Mouse (Mus musculus) lung, embryonic 14.5 days (tissue): ENCODE measurements around the gene Rad21l. TPM values are rescaled to one million over a fixed set of nuclear protein-coding genes. Genes with fewer than 3 reads are reported as not detected.
"Not testable (repeated sequence)": the region's sequence is repeated elsewhere in the genome, so short reads cannot be mapped to it uniquely, and the experiment has no call there.

Experiments
- ATAC-seq: fragments of 200-750 bp; cut with Nextera tagmentation; 2 replicates; pipeline ENCODE4 v1.8.0; 2017; ENCODE audit warnings: mild to moderate bottlenecking, moderate TSS enrichment, moderate library complexity; ENCODE audit not compliant: insufficient read depth
- DNase-seq: peaks from one replicate; pipeline ENCODE4 v3.0.0-alpha.2; 2015
- H3K27ac ChIP-seq: fragments of 300-500 bp; sonication (generic); 2 replicates; pipeline ENCODE4 v1.5.1; 2014; ENCODE audit warnings: low read depth, mild to moderate bottlenecking, moderate library complexity
- H3K27me3 ChIP-seq: fragments of 300-500 bp; sonication (generic); 2 replicates; pipeline ENCODE4 v1.6.1; 2014; ENCODE audit warnings: low read length, control low read depth; ENCODE audit not compliant: insufficient read depth
- H3K36me3 ChIP-seq: fragments of 300-500 bp; sonication (generic); 2 replicates; pipeline ENCODE4 v1.6.1; 2014; ENCODE audit warnings: control low read depth; ENCODE audit not compliant: insufficient read depth
- H3K4me1 ChIP-seq: fragments of 300-500 bp; sonication (generic); 2 replicates; pipeline ENCODE4 v1.6.1; 2014; ENCODE audit warnings: antibody characterized with exemption, control low read depth; ENCODE audit not compliant: insufficient read depth
- H3K4me2 ChIP-seq: fragments of 300-500 bp; sonication (generic); 2 replicates; pipeline ENCODE4 v1.6.1; 2014; ENCODE audit warnings: mild to moderate bottlenecking
- H3K4me3 ChIP-seq: fragments of 300-500 bp; sonication (generic); 2 replicates; pipeline ENCODE4 v1.5.1; 2014; ENCODE audit warnings: low read depth, low read length
- H3K9ac ChIP-seq: fragments of 300-500 bp; sonication (generic); 2 replicates; pipeline ENCODE4 v1.6.1; 2014
- H3K9me3 ChIP-seq: fragments of 300-500 bp; sonication (generic); 2 replicates; pipeline ENCODE4 v1.6.1; 2016; ENCODE audit warnings: low read depth, low read length, control low read depth
- CTCF ChIP-seq: IDR thresholded peaks from 2 replicates; pipeline ENCODE4 v1.5.1; 2016; ENCODE audit warnings: antibody characterized with exemption, low read depth
- WGBS: fragments of 180-500 bp; shearing (Covaris S2); extraction: QIAGEN DNeasy Blood & Tissue Kit; methylation state at CpG from one replicate; pipeline ENCODE4 v1.1.7; 2014; 5-methylcytosine and 5-hydroxymethylcytosine counted together
- polyA plus RNA-seq: library from polyadenylated mRNA; unstranded; fragments of >200 nt; fragmentation: Nextera tagmentation; extraction: Ambion mirVana; gene quantifications from 2 replicates; pipeline ENCODE4 v1.2.1, GENCODE M21; 2014

Rad21l gene
- polyA plus RNA-seq, 1 experiment from 2014 or later: not detected

DNA sequence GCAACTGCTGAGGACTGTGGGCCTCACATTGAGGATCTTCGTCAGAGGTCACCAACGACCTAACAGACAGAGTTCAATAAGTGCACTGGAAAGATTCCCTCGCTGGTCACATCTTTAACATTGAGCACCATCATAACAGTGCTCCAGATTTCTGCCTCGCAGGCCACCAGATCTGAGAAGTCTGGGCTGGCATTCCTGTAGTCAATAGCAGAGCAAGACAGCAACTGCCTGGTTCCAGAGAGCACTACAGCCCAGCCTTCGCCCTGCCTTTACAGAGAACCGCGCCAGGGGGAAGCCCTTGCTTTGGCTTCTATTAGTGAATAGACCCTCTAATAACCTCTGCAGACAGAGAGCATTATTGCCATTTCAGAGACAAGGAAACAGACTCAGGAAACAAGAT is 42.0 kb downstream of the Rad21l start:
- ATAC-seq (no peak), DNase-seq (no peak)
- no peaks in the 10 kb centered on the region for H3K36me3 ChIP-seq
- H3K4me3 ChIP-seq: no peak overlapping the region
- no peak overlapping the region for H3K4me2 ChIP-seq
- 84% methylated on average over 7 of the region's 7 CpGs for WGBS
- H3K27ac ChIP-seq: no peak overlapping the region
- no peaks in the 10 kb centered on the region for H3K4me1 ChIP-seq
- H3K9ac ChIP-seq: no peak overlapping the region
- no peaks in the 10 kb centered on the region for H3K9me3 ChIP-seq
- no peak for TF ChIP-seq CTCF
- H3K27me3 ChIP-seq: peaks cover 6% of the 10 kb centered on the region

DNA sequence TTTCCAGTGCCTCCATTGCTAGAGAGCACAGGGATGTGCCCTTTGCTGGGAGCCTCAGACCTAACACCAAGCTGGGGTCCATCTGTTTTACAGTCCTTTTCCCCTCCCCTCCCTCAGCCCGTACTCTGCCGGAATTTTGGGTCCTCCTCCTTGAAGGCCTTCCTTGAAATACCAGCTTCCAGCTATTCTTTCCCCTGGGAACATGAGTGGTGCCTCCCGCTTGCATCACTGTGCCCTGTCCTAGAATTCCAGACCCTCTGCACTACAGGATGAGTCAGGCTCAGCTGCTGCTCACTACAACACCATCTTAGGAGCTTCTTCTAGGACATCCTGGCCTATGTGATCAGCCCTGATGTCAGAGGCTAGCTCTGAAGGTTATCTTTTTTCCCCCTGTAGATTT is 44.6 kb downstream of the Rad21l start:
- Histone ChIP-seq H3K4me2 (no peak overlapping the region), H3K4me3 (no peak overlapping the region), H3K9me3 (no peaks in the 10 kb centered on the region), H3K36me3 (no peaks in the 10 kb centered on the region), H3K27ac (no peak overlapping the region), H3K4me1 (no peaks in the 10 kb centered on the region), H3K27me3 (no peaks in the 10 kb centered on the region), H3K9ac (no peak overlapping the region)
- DNase-seq: no peak
- WGBS: 52% methylated on average over 3 of the region's 3 CpGs
- TF ChIP-seq CTCF: no peak
- no peak for ATAC-seq

DNA sequence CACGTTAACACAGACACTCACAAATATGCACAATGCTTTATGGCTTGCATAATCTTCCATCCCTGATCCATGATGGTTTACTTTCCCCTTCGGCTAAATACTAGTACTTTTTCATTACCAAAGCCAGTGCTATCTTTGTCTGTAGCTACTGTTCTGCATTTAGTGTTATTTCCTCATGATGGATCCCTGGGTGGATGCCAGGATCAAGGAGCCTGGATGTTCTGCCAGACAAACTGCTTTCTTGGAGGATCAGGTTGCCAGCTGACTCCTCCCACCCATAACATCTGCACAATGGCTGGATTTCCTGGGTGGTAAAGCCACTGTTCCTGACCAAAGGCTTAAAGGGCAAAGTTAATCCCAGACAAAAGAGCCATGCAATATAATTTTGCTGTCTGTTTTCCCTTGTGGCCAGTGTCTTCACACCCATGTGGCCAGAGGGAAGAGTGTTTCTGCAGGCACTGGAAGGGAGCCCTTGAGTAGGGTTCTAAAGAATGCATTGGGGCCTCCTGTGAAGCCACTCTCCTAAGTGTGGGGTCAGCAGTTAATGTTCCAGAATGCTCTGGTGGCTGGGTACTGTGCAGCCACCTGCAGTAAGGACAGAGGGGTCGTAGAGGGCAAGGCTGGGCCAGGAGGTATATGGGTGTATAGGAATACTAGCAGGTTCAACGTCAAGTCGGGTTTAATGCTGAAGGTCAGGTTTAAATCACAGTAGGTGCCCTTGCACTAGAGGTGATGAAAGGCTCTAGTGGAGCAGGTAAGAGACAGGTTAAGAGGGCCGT is 51.6 kb downstream of the Rad21l start:
- no peak for DNase-seq
- peak; percentile 30; the same call in 1 of the 2 replicates for ATAC-seq

DNA sequence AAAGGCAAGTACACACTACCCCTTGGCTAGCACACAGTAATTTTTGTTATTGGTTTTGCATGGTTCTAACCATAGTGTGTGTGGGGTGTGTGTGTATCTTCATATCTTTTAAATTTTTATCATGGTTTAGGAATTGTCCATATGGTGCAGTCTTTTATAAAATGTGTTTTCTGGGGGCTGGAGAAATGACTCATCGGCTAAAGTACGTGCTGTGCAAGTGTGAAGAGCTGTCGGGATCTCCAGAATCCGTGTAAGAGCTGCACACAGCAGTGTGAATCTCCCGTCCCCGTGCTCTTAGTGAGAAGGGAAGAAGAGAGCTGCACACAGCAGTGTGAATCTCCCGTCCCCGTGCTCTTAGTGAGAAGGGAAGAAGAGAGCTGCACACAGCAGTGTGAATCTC is 52.6 kb downstream of the Rad21l start:
- DNase-seq, ATAC-seq, H3K9me3 ChIP-seq, H3K4me1 ChIP-seq, H3K4me2 ChIP-seq, H3K27me3 ChIP-seq, H3K9ac ChIP-seq, H3K36me3 ChIP-seq, H3K27ac ChIP-seq, H3K4me3 ChIP-seq: not testable (repeated sequence)
- WGBS: 77% methylated on average over 6 of the region's 8 CpGs

More for the DNA sequence above, 51.6 kb downstream of the Rad21l start:
- H3K36me3 ChIP-seq: no peaks in the 10 kb centered on the region
- no peak overlapping the region for H3K9ac ChIP-seq
- 0 out of 2 replicates have a peak, but pooled peaks cover 4% of the 10 kb centered on the region for H3K4me1 ChIP-seq
- no peak for TF ChIP-seq CTCF
- no peaks in the 10 kb centered on the region for H3K9me3 ChIP-seq
- no peaks in the 10 kb centered on the region for H3K27me3 ChIP-seq
- H3K27ac ChIP-seq: no peak overlapping the region
- H3K4me3 ChIP-seq: no peak overlapping the region
- 61% methylated on average over 6 of the region's 6 CpGs for WGBS
- H3K4me2 ChIP-seq: no peak overlapping the region

DNA sequence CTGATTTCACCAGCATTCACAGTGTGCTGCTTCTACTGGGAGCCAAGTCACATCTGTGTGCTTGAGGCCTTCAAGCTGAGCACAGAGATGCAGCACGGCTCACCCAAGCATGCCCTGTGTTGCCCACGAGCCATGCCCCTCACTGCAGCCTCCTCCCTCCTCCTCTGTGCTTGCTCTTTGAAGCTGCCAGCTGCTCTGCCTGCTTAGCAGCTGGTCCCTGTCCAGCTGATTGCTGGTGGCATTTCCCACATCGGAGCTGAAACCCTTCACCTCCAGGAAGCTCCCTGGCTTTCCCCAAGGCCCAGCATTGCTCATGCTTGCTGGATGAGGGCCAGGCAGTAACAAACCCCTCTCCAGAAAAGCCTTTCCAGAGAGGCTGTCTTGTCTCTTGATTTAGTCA is 58.4 kb downstream of the Rad21l start:
- Histone ChIP-seq H3K27ac (0 out of 2 replicates have a peak overlapping the region, but pooled peaks have one; percentile 31), H3K9ac (no peak overlapping the region), H3K27me3 (no peaks in the 10 kb centered on the region), H3K9me3 (no peaks in the 10 kb centered on the region), H3K4me2 (no peak overlapping the region), H3K4me3 (no peak overlapping the region), H3K36me3 (no peaks in the 10 kb centered on the region), H3K4me1 (peaks cover 8% of the 10 kb centered on the region)
- DNase-seq (peak; percentile 55), ATAC-seq (peak; percentile 10; the same call in 1 of the 2 replicates)
- no peak for TF ChIP-seq CTCF
- 16% methylated on average over 3 of the region's 3 CpGs for WGBS

DNA sequence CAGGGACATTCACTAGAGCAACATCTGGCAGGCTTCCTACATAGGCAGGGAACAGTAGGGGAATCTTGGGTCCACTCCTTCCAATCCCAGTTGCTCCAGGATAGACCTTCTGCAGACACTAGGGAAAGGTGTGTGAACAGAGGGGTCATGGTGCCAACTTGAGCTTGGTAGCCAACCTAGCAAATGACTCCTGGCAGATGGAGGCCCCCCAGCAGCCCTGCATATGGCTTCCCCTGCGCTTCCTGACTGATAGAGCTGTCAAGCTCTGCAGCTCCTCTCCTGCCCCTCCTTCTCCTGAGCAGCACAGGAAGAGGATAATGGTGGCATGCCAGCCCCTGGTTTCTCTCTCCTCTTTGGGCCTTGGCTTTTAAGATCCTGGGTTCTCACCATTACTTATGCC is 59.9 kb downstream of the Rad21l start:
- Histone ChIP-seq H3K4me2 (no peak overlapping the region), H3K9ac (no peak overlapping the region), H3K4me1 (peaks cover 8% of the 10 kb centered on the region), H3K4me3 (no peak overlapping the region), H3K36me3 (no peaks in the 10 kb centered on the region), H3K9me3 (no peaks in the 10 kb centered on the region), H3K27ac (no peak overlapping the region), H3K27me3 (no peaks in the 10 kb centered on the region)
- ATAC-seq: no peak
- no peak for TF ChIP-seq CTCF
- DNase-seq: no peak
- WGBS: 68% methylated on average over 1 of the region's 1 CpGs

DNA sequence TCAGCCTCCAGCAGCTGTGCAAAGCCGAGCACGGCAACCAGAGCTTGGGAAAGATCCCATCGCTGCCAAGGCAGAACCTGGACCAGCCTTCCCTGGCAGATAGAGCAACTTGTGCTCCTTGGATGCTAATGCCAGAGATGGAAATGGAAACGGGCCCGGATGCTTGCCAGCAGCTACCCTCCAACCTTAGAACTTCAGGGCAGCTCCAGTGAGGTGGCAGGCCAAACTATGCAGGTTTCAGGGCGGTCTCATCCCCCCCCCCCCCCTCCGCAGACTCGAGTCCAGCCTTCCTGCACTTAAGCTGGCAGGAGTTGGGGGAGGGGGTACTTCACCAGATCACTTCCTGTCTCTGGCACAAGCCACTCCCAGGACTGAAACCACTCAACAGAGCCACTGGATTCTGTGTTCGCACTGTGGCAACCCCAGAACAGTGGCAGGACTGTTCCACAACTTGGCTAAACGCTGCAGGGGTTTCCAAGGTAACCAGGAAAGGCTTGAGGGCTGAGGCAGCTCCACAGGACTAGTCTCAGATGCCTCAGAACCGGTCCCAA is 62.8 kb downstream of the Rad21l start:
- Histone ChIP-seq H3K4me1 (peaks cover 8% of the 10 kb centered on the region), H3K27ac (peak overlapping the region; percentile 70), H3K4me3 (no peak overlapping the region), H3K36me3 (no peaks in the 10 kb centered on the region), H3K4me2 (0 out of 2 replicates have a peak overlapping the region, but pooled peaks have one; percentile 25), H3K9ac (peak overlapping the region; percentile 9; the same call in 1 of the 2 replicates), H3K27me3 (no peaks in the 10 kb centered on the region), H3K9me3 (no peaks in the 10 kb centered on the region)
- ATAC-seq: peak; percentile 90
- TF ChIP-seq CTCF: no peak
- WGBS: 34% methylated on average over 11 of the region's 11 CpGs
- peak; percentile 76 for DNase-seq
